Mouse (Mus musculus) liver, embryonic 14.5 days (tissue): Measurements from ENCODE around the gene Evi2. TPM values are rescaled to one million over a fixed set of nuclear protein-coding genes. Genes with fewer than 3 reads are reported as not detected.

Experiments
- ATAC-seq: fragments of 200-750 bp; cut with Nextera tagmentation; 2 replicates; pipeline ENCODE4 v1.8.0; 2017; ENCODE audit warnings: moderate number of reproducible peaks, mild to moderate bottlenecking, moderate library complexity; ENCODE audit not compliant: insufficient read depth
- DNase-seq, 3 experiments: peaks; one replicate each; pipeline ENCODE4 v3.0.0-alpha.2; 2012 to 2013; ENCODE audit warnings: low read depth in 3 of 3, low spot score in 3 of 3
- H3K27ac ChIP-seq: fragments of 300-500 bp; sonication (generic); 2 replicates; pipeline ENCODE4 v1.5.1; 2014; ENCODE audit warnings: moderate library complexity, mild to moderate bottlenecking, control low read depth, inconsistent platforms
- H3K27me3 ChIP-seq: fragments of 300-500 bp; sonication (generic); 2 replicates; pipeline ENCODE4 v1.6.1; 2014; ENCODE audit warnings: mild to moderate bottlenecking, low read length, moderate library complexity; ENCODE audit not compliant: control insufficient read depth, insufficient read depth
- H3K36me3 ChIP-seq: fragments of 300-500 bp; sonication (generic); replicated peaks from 2 replicates; pipeline ENCODE4 v1.6.1; 2014; ENCODE audit warnings: low read depth; ENCODE audit not compliant: control insufficient read depth, insufficient read depth
- H3K4me1 ChIP-seq, 2 experiments: fragments of 200-500 bp in 1 of 2; fragments of 300-500 bp in 1 of 2; sonication (generic) in 1 of 2; replicated peaks; 2 replicates each; pipeline ENCODE4 v1.6.1; 2012 to 2014; ENCODE audit warnings: antibody characterized with exemption in 1 of 2, inconsistent platforms in 1 of 2, low read length in 1 of 2; ENCODE audit not compliant: control insufficient read depth in 2 of 2, insufficient read depth in 2 of 2
- H3K4me2 ChIP-seq: fragments of 300-500 bp; sonication (generic); 2 replicates; pipeline ENCODE4 v1.6.1; 2014; ENCODE audit warnings: low read depth, mild to moderate bottlenecking, control low read depth, moderate library complexity
- H3K4me3 ChIP-seq, 2 experiments: fragments of 200-500 bp in 1 of 2; fragments of 300-500 bp in 1 of 2; sonication (generic) in 1 of 2; 2 replicates each; pipeline ENCODE4 v1.5.1; 2012 to 2014; ENCODE audit warnings: low read depth in 2 of 2, low read length in 2 of 2, mild to moderate bottlenecking in 2 of 2, control low read depth in 1 of 2, inconsistent platforms in 1 of 2, moderate library complexity in 1 of 2; ENCODE audit not compliant: insufficient read depth in 1 of 2
- H3K9ac ChIP-seq: fragments of 300-500 bp; sonication (generic); replicated peaks from 2 replicates; pipeline ENCODE4 v1.6.1; 2014; ENCODE audit warnings: mild to moderate bottlenecking, control low read depth, moderate library complexity
- H3K9me3 ChIP-seq: fragments of 300-500 bp; sonication (generic); 2 replicates; pipeline ENCODE4 v1.6.1; 2016; ENCODE audit warnings: low read length, mixed read lengths; ENCODE audit not compliant: control insufficient read depth
- CTCF ChIP-seq: IDR thresholded peaks from 2 replicates; pipeline ENCODE4 v1.5.1; 2016; ENCODE audit warnings: antibody characterized with exemption, low read depth, control low read depth
- EP300 ChIP-seq: IDR thresholded peaks from 2 replicates; pipeline ENCODE4 v1.6.1; 2016; ENCODE audit warnings: antibody characterized with exemption, low read depth
- WGBS: fragments of 180-500 bp; shearing (Covaris S2); extraction: QIAGEN DNeasy Blood & Tissue Kit; methylation state at CpG from one replicate; pipeline ENCODE4 v1.1.7; 2014; ENCODE audit not compliant: insufficient replicate concordance; 5-methylcytosine and 5-hydroxymethylcytosine counted together
- polyA plus RNA-seq, 2 experiments: library from polyadenylated mRNA; depleted of rRNA in 1 of 2; stranded (reverse) in 1 of 2; unstranded in 1 of 2; fragments of >200 nt; fragmentation: Nextera tagmentation in 1 of 2; extraction: Ambion mirVana in 1 of 2; gene quantifications; 2 replicates each; pipeline versions ENCODE4 v1.2.1 to v1.2.3; 2012 to 2014

Evi2 gene
- polyA plus RNA-seq, 2 experiments: 0.44 to 0.63 TPM

GRCm38 (mm10) chr11:79515331-79515730, 15.1 kb downstream of the Evi2 start:
- WGBS: 71% methylated on average over 6 of the region's 6 CpGs
- Histone ChIP-seq H3K36me3 (no peaks in the 10 kb centered on the region), H3K4me3 (no peak overlapping the region), H3K9me3 (no peaks in the 10 kb centered on the region), H3K27me3 (no peaks in the 10 kb centered on the region), H3K9ac (no peak overlapping the region), H3K4me2 (no peak overlapping the region), H3K27ac (no peak overlapping the region), H3K4me1 (peaks cover 0 to 7% of the 10 kb centered on the region in 2 experiments; a peak in 2 of 4 replicates)
- DNase-seq (no peak), ATAC-seq (no peak)
- no peak for TF ChIP-seq EP300
- no peak for TF ChIP-seq CTCF

- WGBS: 75% methylated on average over 3 of the region's 3 CpGs
- H3K36me3 ChIP-seq: no peaks in the 10 kb centered on the region
- TF ChIP-seq CTCF: no peak
- TF ChIP-seq EP300: no peak
- H3K4me2 ChIP-seq: no peak overlapping the region
- DNase-seq (no peak), ATAC-seq (no peak)
- H3K4me1 ChIP-seq: no peaks in the 10 kb centered on the region; a peak in 1 of 4 replicates
- no peak overlapping the region for H3K27ac ChIP-seq
- H3K9me3 ChIP-seq: no peaks in the 10 kb centered on the region
- H3K9ac ChIP-seq: no peak overlapping the region
- H3K4me3 ChIP-seq: no peak overlapping the region
- no peaks in the 10 kb centered on the region for H3K27me3 ChIP-seq
These were observed 18.4 kb downstream of the Evi2 start for GRCm38 (mm10) chr11:79511970-79512369.

- Histone ChIP-seq H3K27me3 (no peaks in the 10 kb centered on the region), H3K9me3 (no peaks in the 10 kb centered on the region), H3K4me2 (no peak overlapping the region), H3K4me3 (no peak overlapping the region), H3K9ac (no peak overlapping the region), H3K4me1 (peaks cover 0 to 3% of the 10 kb centered on the region in 2 experiments; a peak in 1 of 4 replicates), H3K36me3 (no peaks in the 10 kb centered on the region), H3K27ac (no peak overlapping the region)
- WGBS: 75% methylated on average over 7 of the region's 7 CpGs
- no peak for DNase-seq
- ATAC-seq: no peak
- TF ChIP-seq CTCF (no peak), EP300 (no peak)
These were observed 25.9 kb downstream of the Evi2 start for GRCm38 (mm10) chr11:79504506-79504905.

GRCm38 (mm10) chr11:79503845-79504244, 26.5 kb downstream of the Evi2 start, which contains the start of gene Omg:
Omg (minus strand) TSS chr11:79504084.
- WGBS: 52% methylated on average over 8 of the region's 8 CpGs
- Histone ChIP-seq H3K4me1 (peaks cover 0 to 3% of the 10 kb centered on the region in 2 experiments; a peak in 1 of 4 replicates), H3K27me3 (no peaks in the 10 kb centered on the region), H3K9ac (no peak within 1 kb of the TSS), H3K4me3 (no peak within 1 kb of the TSS), H3K36me3 (no peaks in the 10 kb centered on the region), H3K27ac (no peak within 1 kb of the TSS), H3K9me3 (no peaks in the 10 kb centered on the region), H3K4me2 (no peak within 1 kb of the TSS)
- ATAC-seq: no peak
- TF ChIP-seq CTCF (no peak), EP300 (no peak)
- DNase-seq: no peak

GRCm38 (mm10) chr11:79502917-79503316, 27.5 kb downstream of the Evi2 start:
- peaks cover 0 to 3% of the 10 kb centered on the region in 2 experiments; a peak in 1 of 4 replicates for H3K4me1 ChIP-seq
- 69% methylated on average over 2 of the region's 2 CpGs for WGBS
- no peaks in the 10 kb centered on the region for H3K36me3 ChIP-seq
- no peak overlapping the region for H3K4me3 ChIP-seq
- no peak for TF ChIP-seq EP300
- TF ChIP-seq CTCF: no peak
- DNase-seq: no peak
- no peaks in the 10 kb centered on the region for H3K27me3 ChIP-seq
- no peak overlapping the region for H3K4me2 ChIP-seq
- H3K9ac ChIP-seq: no peak overlapping the region
- no peak overlapping the region for H3K27ac ChIP-seq
- H3K9me3 ChIP-seq: no peaks in the 10 kb centered on the region
- no peak for ATAC-seq
